Mouse (Mus musculus) NIH3T3 (cell line): ENCODE results near the gene Mrpl40.
"Not testable (repeated sequence)": the region's sequence is repeated elsewhere in the genome, so short reads cannot be mapped to it uniquely, and the experiment has no call there.

Experiments used
- DNase-seq: peaks from one replicate; pipeline ENCODE4 v3.0.0-alpha.2; 2012; ENCODE audit warnings: low read depth

Mrpl40 gene

GRCm38 (mm10) chr16:18876442-18877308 is at the start of gene Mrpl40, which contains the start of gene Hira:
Gene Mrpl40 (minus strand): TSS chr16:18876862.
Gene Hira (plus strand): TSS chr16:18877037.
- peak; percentile 95 for DNase-seq

GRCm38 (mm10) chr16:18921771-18922170 is 45.1 kb upstream of the Mrpl40 start:
- no peak for DNase-seq

GRCm38 (mm10) chr16:18916064-18916463 is 39.4 kb upstream of the Mrpl40 start:
- DNase-seq = no peak

GRCm38 (mm10) chr16:18905648-18906047 is 29.0 kb upstream of the Mrpl40 start:
- no peak for DNase-seq

- peak; percentile 39 for DNase-seq
Observed at GRCm38 (mm10) chr16:18896429-18896828, 19.8 kb upstream of the Mrpl40 start.

- DNase-seq = no peak
Observed at GRCm38 (mm10) chr16:18895249-18895648, 18.6 kb upstream of the Mrpl40 start.

GRCm38 (mm10) chr16:18893840-18894372 is 17.2 kb upstream of the Mrpl40 start:
- peak; percentile 71 for DNase-seq

GRCm38 (mm10) chr16:18884044-18884443 is 7.4 kb upstream of the Mrpl40 start:
- DNase-seq = no peak

- DNase-seq = no peak
Observed at GRCm38 (mm10) chr16:18878091-18878720, 1.5 kb upstream of the Mrpl40 start.

GRCm38 (mm10) chr16:18877386-18878090 is 876 bp upstream of the Mrpl40 start:
- DNase-seq = peak; percentile 81

GRCm38 (mm10) chr16:18876091-18876441 is 596 bp downstream of the Mrpl40 start:
- DNase-seq = no peak

GRCm38 (mm10) chr16:18870495-18870894 is 6.2 kb downstream of the Mrpl40 start:
- not testable (repeated sequence) for DNase-seq

- DNase-seq = peak; percentile 94
Observed at GRCm38 (mm10) chr16:18860186-18860585, 16.5 kb downstream of the Mrpl40 start.

GRCm38 (mm10) chr16:18858551-18858950 is 18.1 kb downstream of the Mrpl40 start:
- peak; percentile 55 for DNase-seq

- DNase-seq = not testable (repeated sequence)
Observed at GRCm38 (mm10) chr16:18849521-18850190, 27.0 kb downstream of the Mrpl40 start.

- DNase-seq = no peak
Observed at GRCm38 (mm10) chr16:18846301-18846820, 30.3 kb downstream of the Mrpl40 start.

- no peak for DNase-seq
Observed at GRCm38 (mm10) chr16:18838346-18838745, 38.3 kb downstream of the Mrpl40 start.

GRCm38 (mm10) chr16:18836468-18837208 is 40.0 kb downstream of the Mrpl40 start, which contains the start of the genes 2510002D24Rik and Gm28539:
Gene 2510002D24Rik (plus strand): TSS chr16:18836578.
Gene Gm28539 (plus strand): TSS chr16:18836584.
- DNase-seq = peak; percentile 93

- DNase-seq = no peak
Observed at GRCm38 (mm10) chr16:18836073-18836467, 40.6 kb downstream of the Mrpl40 start.

GRCm38 (mm10) chr16:18833486-18833885 is 43.2 kb downstream of the Mrpl40 start:
- no peak for DNase-seq

GRCm38 (mm10) chr16:18829102-18829501 is 47.6 kb downstream of the Mrpl40 start:
- DNase-seq = no peak
